Mouse (Mus musculus): ENCODE data around the gene Gcn1l1. TPM values are rescaled to one million over a fixed set of nuclear protein-coding genes. Genes with fewer than 3 reads are reported as not detected.

The Gcn1l1 gene
- polyA plus RNA-seq, 1 experiment from 2014 or later, result 39.6 TPM

DNA sequence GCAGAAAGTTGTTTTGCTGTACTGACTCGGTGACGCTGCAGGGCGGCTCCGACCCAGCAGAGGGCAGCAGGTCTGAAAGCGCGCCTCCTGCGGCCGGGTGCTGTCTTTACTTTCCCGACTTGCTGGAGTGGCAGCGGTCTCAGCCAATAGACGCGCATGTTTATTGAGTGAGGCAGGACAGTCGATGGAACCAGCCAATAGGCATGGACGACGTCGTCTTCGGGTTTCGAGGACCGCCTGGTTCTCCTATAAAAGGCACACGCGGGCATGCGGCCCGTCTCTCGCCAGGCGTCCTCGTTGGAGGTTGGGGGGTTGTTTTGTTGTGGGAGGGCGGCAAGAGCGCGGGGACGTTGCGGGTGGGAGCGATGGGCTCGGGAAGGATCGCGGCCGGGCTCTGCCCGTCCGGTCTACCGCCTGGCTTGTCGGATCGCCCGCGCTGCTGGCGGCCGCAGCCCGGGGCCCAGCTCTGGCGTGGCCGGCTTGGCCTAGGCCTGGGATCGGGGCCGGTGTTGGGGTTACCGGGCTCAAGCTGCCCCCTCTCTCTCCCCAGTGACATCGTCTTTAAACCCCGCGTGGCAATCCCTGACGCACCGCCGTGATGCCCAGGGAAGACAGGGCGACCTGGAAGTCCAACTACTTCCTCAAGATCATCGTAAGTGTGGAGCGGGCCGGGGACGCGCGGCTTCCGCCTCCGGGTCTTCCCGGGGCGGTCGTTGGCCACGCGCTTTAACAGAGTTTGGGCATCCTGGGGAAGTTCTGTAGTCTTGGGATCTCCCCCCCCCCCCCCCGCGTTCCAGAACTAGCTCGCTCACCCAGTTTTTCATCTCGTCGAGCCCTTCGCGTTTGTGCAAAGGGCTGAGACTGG is 5.6 kb upstream of the Gcn1l1 start, which contains the start of gene Rplp0:
Gene Rplp0, plus strand, starts transcription at position 231 of the 865 bp plus-strand sequence.
- H3K4me2 ChIP-seq (ENCODE audit: low read depth, severe bottlenecking), result peak within 1 kb of the TSS; percentile 85
- under 1% methylated on average over 78 of the region's 78 CpGs for whole genome bisulfite sequencing
- H3K36me3 ChIP-seq (ENCODE audit: control insufficient read depth, insufficient read depth, low read length), result peaks cover 22% of the 10 kb centered on the region

DNA sequence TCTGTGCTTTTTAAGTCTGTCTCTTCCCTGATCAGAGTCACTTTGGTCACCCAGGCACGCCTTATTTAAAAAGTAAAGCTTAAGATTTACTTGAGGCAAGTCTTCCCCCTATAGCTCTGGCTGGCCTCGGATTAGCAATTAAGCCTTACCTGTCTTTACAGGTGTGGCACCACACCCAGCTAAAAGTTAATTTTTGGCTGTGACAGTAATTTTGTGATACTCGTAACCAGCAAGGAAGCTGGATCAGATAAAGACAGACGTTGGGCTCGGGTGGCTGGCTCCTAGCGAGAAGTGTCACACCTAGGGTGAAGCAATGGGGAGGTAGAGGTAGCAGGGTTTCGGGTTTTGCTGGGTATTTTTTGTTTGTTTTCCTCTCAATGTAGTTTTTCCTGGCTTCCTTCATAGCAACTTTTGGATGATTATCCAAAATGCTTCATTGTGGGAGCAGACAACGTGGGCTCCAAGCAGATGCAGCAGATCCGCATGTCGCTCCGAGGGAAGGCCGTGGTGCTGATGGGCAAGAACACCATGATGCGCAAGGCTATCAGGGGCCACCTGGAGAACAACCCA is 4.6 kb upstream of the Gcn1l1 start:
- Histone ChIP-seq H3K27me3 (ENCODE audit: control insufficient read depth, insufficient read depth, low read length) (no peaks in the 10 kb centered on the region), H3K4me3 (ENCODE audit: low read depth, low read length) (peak overlapping the region; percentile 97), H3K9ac (ENCODE audit: low read length) (peak overlapping the region; percentile 98), H3K4me1 (ENCODE audit: control insufficient read depth, insufficient read depth, low read length) (peaks cover 6% of the 10 kb centered on the region; the same call in 1 of the 2 replicates), H3K9me3 (ENCODE audit: control insufficient read depth, low read length) (no peaks in the 10 kb centered on the region), H3K27ac (replicated peaks; ENCODE audit: low read depth, low read length) (0 out of 2 replicates have a peak overlapping the region, but pooled peaks have one; percentile 36), H3K36me3 (ENCODE audit: control insufficient read depth, insufficient read depth, low read length) (peaks cover 21% of the 10 kb centered on the region), H3K4me2 (ENCODE audit: low read depth, severe bottlenecking) (peak overlapping the region; percentile 85)
- DNase-seq (ENCODE audit: low spot score), result no peak
- 35% methylated on average over 13 of the region's 13 CpGs for WGBS
- ATAC-seq (ENCODE audit: insufficient number of reproducible peaks, low FRiP score, low TSS enrichment, low read depth), result no peak

More for the DNA sequence above, 5.6 kb upstream of the Gcn1l1 start, which contains the start of gene Rplp0:
- peak within 1 kb of the TSS; percentile 97 for H3K4me3 ChIP-seq (ENCODE audit: low read depth, low read length)
- H3K9me3 ChIP-seq (ENCODE audit: control insufficient read depth, low read length), result no peaks in the 10 kb centered on the region
- 0 out of 2 replicates have a peak within 1 kb of the TSS, but pooled peaks have one; percentile 36 for H3K27ac ChIP-seq (replicated peaks; ENCODE audit: low read depth, low read length)
- H3K9ac ChIP-seq (ENCODE audit: low read length), result peak within 1 kb of the TSS; percentile 98
- no peaks in the 10 kb centered on the region for H3K27me3 ChIP-seq (ENCODE audit: control insufficient read depth, insufficient read depth, low read length)
- H3K4me1 ChIP-seq (ENCODE audit: control insufficient read depth, insufficient read depth, low read length), result peaks cover 6% of the 10 kb centered on the region; the same call in 1 of the 2 replicates
- peak; percentile 100 for DNase-seq (ENCODE audit: low spot score)
- ATAC-seq (ENCODE audit: insufficient number of reproducible peaks, low FRiP score, low TSS enrichment, low read depth), result peak; percentile 97

DNA sequence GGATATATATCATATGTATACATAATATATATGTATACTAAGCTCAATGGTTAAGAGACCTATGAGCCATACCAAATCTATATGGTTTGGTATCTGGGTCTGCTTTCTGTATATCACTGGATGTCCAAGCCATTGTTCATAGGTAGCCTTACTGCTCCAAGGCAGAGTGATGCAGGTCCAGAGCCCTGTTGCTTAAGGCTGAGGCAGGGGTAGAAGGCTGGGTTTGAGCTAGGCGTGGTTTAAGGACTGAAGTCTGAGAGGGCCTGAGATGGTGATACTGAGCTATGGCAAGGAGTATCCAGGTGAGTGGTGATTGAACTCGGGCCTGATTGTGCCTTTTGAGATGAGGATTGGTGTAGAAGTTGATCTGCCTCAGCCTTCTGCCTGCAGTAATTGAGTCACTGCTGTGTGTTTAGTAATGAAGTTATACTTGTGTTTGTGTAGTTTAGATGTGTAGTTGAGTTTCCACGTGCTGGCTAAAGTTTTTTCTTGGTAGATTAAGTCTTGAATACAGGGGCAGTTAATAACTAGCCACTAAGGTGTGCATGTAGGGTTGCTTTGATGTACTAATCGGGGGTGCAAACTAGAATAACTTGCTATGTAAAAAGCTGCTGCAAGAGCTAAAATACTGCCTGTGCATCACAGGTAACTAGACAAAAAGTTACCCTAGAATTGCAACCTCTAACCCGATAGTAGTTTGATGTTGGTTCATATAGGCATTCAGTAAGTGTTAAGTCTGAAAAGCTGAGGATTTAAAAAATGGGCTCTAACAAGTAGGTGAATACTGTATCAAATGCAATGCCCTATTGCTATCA is 1.1 kb upstream of the Gcn1l1 start:
- ATAC-seq (ENCODE audit: insufficient number of reproducible peaks, low FRiP score, low TSS enrichment, low read depth) (no peak), DNase-seq (ENCODE audit: low spot score) (no peak)
- Histone ChIP-seq H3K9me3 (ENCODE audit: control insufficient read depth, low read length) (no peaks in the 10 kb centered on the region), H3K27ac (replicated peaks; ENCODE audit: low read depth, low read length) (0 out of 2 replicates have a peak overlapping the region, but pooled peaks have one; percentile 5), H3K4me3 (ENCODE audit: low read depth, low read length) (no peak overlapping the region), H3K4me1 (ENCODE audit: control insufficient read depth, insufficient read depth, low read length) (peaks cover 6% of the 10 kb centered on the region; the same call in 1 of the 2 replicates), H3K27me3 (ENCODE audit: control insufficient read depth, insufficient read depth, low read length) (no peaks in the 10 kb centered on the region), H3K9ac (ENCODE audit: low read length) (no peak overlapping the region), H3K4me2 (ENCODE audit: low read depth, severe bottlenecking) (peak overlapping the region; percentile 57; the same call in 1 of the 2 replicates), H3K36me3 (ENCODE audit: control insufficient read depth, insufficient read depth, low read length) (peaks cover 21% of the 10 kb centered on the region)
- WGBS, result 36% methylated on average over 5 of the region's 5 CpGs

GRCm38 (mm10) chr5:115565403-115565802 is 349 bp downstream of the Gcn1l1 start:
- H3K27me3 ChIP-seq (ENCODE audit: control insufficient read depth, insufficient read depth, low read length), result no peaks in the 10 kb centered on the region
- H3K4me1 ChIP-seq (ENCODE audit: control insufficient read depth, insufficient read depth, low read length), result peaks cover 4% of the 10 kb centered on the region; the same call in 1 of the 2 replicates
- peak overlapping the region; percentile 57 for H3K4me2 ChIP-seq (ENCODE audit: low read depth, severe bottlenecking)
- peak overlapping the region; percentile 89 for H3K9ac ChIP-seq (ENCODE audit: low read length)
- peaks cover 21% of the 10 kb centered on the region for H3K36me3 ChIP-seq (ENCODE audit: control insufficient read depth, insufficient read depth, low read length)
- under 1% methylated on average over 42 of the region's 46 CpGs for WGBS
- peak overlapping the region; percentile 94 for H3K4me3 ChIP-seq (ENCODE audit: low read depth, low read length)
- peak overlapping the region; percentile 53; the same call in 1 of the 2 replicates for H3K27ac ChIP-seq (replicated peaks; ENCODE audit: low read depth, low read length)
- ATAC-seq (ENCODE audit: insufficient number of reproducible peaks, low FRiP score, low TSS enrichment, low read depth) (no peak; the same call in 1 of the 2 replicates), DNase-seq (ENCODE audit: low spot score) (no peak)
- H3K9me3 ChIP-seq (ENCODE audit: control insufficient read depth, low read length), result no peaks in the 10 kb centered on the region

GRCm38 (mm10) chr5:115568681-115569080 is 3.6 kb downstream of the Gcn1l1 start:
- no peak for DNase-seq (ENCODE audit: low spot score)
- Histone ChIP-seq H3K36me3 (ENCODE audit: control insufficient read depth, insufficient read depth, low read length) (peaks cover 12% of the 10 kb centered on the region), H3K27ac (replicated peaks; ENCODE audit: low read depth, low read length) (no peak overlapping the region)

DNA sequence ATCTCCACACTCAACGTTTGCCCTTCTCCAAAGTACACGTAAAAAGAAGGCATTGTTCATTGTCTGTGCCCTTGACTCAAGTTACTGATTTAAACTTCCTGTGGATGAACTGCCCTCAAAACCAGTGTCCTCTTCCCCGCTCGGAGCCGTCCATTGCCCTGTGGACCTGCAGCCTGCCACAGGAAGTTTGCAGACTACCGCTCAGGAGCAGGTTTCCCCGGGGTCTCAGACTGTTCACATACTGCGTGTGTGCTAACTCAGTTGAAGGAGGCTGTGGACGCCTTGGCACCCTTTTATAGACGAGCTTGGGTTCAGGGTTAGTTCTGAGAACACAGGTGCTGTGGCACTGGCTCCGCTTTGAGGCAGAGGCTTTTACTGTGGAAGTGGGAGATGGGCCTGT is 4.3 kb downstream of the Gcn1l1 start:
- no peak overlapping the region for H3K27ac ChIP-seq (replicated peaks; ENCODE audit: low read depth, low read length)
- no peaks in the 10 kb centered on the region for H3K4me1 ChIP-seq (ENCODE audit: control insufficient read depth, insufficient read depth, low read length)
- no peak overlapping the region for H3K4me2 ChIP-seq (ENCODE audit: low read depth, severe bottlenecking)
- no peaks in the 10 kb centered on the region for H3K27me3 ChIP-seq (ENCODE audit: control insufficient read depth, insufficient read depth, low read length)
- no peaks in the 10 kb centered on the region for H3K9me3 ChIP-seq (ENCODE audit: control insufficient read depth, low read length)
- no peak for DNase-seq (ENCODE audit: low spot score)
- H3K36me3 ChIP-seq (ENCODE audit: control insufficient read depth, insufficient read depth, low read length), result peaks cover 13% of the 10 kb centered on the region; the same call in 1 of the 2 replicates
- no peak for ATAC-seq (ENCODE audit: insufficient number of reproducible peaks, low FRiP score, low TSS enrichment, low read depth)
- 85% methylated on average over 11 of the region's 11 CpGs for WGBS
- no peak overlapping the region for H3K9ac ChIP-seq (ENCODE audit: low read length)
- H3K4me3 ChIP-seq (ENCODE audit: low read depth, low read length), result no peak overlapping the region

More at GRCm38 (mm10) chr5:115568681-115569080, 3.6 kb downstream of the Gcn1l1 start:
- Histone ChIP-seq H3K9me3 (ENCODE audit: control insufficient read depth, low read length) (no peaks in the 10 kb centered on the region), H3K4me2 (ENCODE audit: low read depth, severe bottlenecking) (no peak overlapping the region), H3K4me3 (ENCODE audit: low read depth, low read length) (no peak overlapping the region), H3K4me1 (ENCODE audit: control insufficient read depth, insufficient read depth, low read length) (no peaks in the 10 kb centered on the region), H3K27me3 (ENCODE audit: control insufficient read depth, insufficient read depth, low read length) (no peaks in the 10 kb centered on the region), H3K9ac (ENCODE audit: low read length) (no peak overlapping the region)
- 68% methylated on average over 10 of the region's 10 CpGs for WGBS
- ATAC-seq (ENCODE audit: insufficient number of reproducible peaks, low FRiP score, low TSS enrichment, low read depth), result no peak

GRCm38 (mm10) chr5:115569721-115570120 is 4.7 kb downstream of the Gcn1l1 start:
- no peaks in the 10 kb centered on the region for H3K9me3 ChIP-seq (ENCODE audit: control insufficient read depth, low read length)
- H3K9ac ChIP-seq (ENCODE audit: low read length), result no peak overlapping the region
- H3K4me2 ChIP-seq (ENCODE audit: low read depth, severe bottlenecking), result no peak overlapping the region
- ATAC-seq (ENCODE audit: insufficient number of reproducible peaks, low FRiP score, low TSS enrichment, low read depth) (no peak), DNase-seq (ENCODE audit: low spot score) (no peak)
- 77% methylated on average over 4 of the region's 4 CpGs for WGBS
- no peaks in the 10 kb centered on the region for H3K27me3 ChIP-seq (ENCODE audit: control insufficient read depth, insufficient read depth, low read length)
- H3K4me1 ChIP-seq (ENCODE audit: control insufficient read depth, insufficient read depth, low read length), result no peaks in the 10 kb centered on the region
- peaks cover 16% of the 10 kb centered on the region; the same call in 1 of the 2 replicates for H3K36me3 ChIP-seq (ENCODE audit: control insufficient read depth, insufficient read depth, low read length)
- no peak overlapping the region for H3K27ac ChIP-seq (replicated peaks; ENCODE audit: low read depth, low read length)
- H3K4me3 ChIP-seq (ENCODE audit: low read depth, low read length), result no peak overlapping the region

DNA sequence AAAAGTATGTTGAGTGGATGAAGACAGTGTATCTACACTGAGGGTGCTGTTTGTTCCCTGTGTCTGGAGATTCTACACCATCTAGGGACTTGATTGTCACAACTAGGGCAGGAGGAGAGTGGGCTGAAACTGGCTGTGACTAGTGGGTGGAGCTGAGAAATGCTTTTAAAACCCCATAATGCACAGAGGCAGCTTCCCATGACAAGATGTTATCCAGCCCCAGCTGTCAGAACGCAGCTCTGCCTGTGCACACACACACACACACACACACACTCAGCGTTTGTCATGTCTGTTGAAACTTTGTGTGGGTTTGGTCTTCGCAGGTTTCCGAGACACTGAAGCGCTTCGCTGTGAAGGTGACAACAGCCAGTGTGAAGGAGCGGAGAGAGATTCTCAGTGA is 6.0 kb downstream of the Gcn1l1 start:
- 97% methylated on average over 7 of the region's 7 CpGs for WGBS

More for the DNA sequence above, 6.0 kb downstream of the Gcn1l1 start:
- Histone ChIP-seq H3K4me2 (ENCODE audit: low read depth, severe bottlenecking) (no peak overlapping the region), H3K9me3 (ENCODE audit: control insufficient read depth, low read length) (no peaks in the 10 kb centered on the region), H3K9ac (ENCODE audit: low read length) (no peak overlapping the region), H3K4me1 (ENCODE audit: control insufficient read depth, insufficient read depth, low read length) (no peaks in the 10 kb centered on the region), H3K36me3 (ENCODE audit: control insufficient read depth, insufficient read depth, low read length) (peaks cover 27% of the 10 kb centered on the region), H3K27ac (replicated peaks; ENCODE audit: low read depth, low read length) (no peak overlapping the region), H3K27me3 (ENCODE audit: control insufficient read depth, insufficient read depth, low read length) (no peaks in the 10 kb centered on the region), H3K4me3 (ENCODE audit: low read depth, low read length) (no peak overlapping the region)
- no peak for DNase-seq (ENCODE audit: low spot score)
- ATAC-seq (ENCODE audit: insufficient number of reproducible peaks, low FRiP score, low TSS enrichment, low read depth), result no peak
